Mouse (Mus musculus) brain, embryonic 14.5 days (tissue): ENCODE data around the gene Ddx10.

ENCODE experiments used
- CTCF ChIP-seq: fragments of 200-500 bp; IDR thresholded peaks from 2 replicates; pipeline ENCODE4 v1.5.1; 2012; ENCODE audit warnings: inconsistent platforms, mild to moderate bottlenecking, moderate library complexity, borderline replicate concordance; ENCODE audit not compliant: insufficient read depth, insufficient read length; ENCODE audit errors: extremely low read depth
- POLR2A ChIP-seq: fragments of 200-500 bp; IDR thresholded peaks from 2 replicates; pipeline ENCODE4 v1.6.1; 2012; ENCODE audit warnings: mild to moderate bottlenecking, inconsistent platforms, borderline replicate concordance; ENCODE audit not compliant: poor library complexity, insufficient read depth, insufficient read length, severe bottlenecking; ENCODE audit errors: extremely low read depth

DNA sequence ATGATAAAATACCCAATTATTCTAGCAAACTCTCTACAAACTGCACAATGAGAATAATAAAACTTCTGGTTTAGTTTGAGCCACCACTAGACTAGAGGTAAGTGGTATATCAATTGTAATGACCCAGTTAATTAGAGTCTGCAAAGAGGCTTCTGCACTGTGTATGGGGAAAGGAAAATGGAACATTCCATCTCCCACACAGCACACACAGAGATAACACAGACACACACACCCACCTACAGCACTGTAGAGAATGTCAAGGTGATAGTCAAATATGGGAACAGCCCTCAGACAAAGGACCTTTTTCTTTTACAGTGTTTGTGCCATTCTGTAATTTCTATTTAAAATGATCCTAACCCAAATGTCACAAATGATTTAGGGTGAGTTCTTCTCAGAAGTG is 45.0 kb upstream of the Ddx10 start:
- no peak for TF ChIP-seq CTCF
- no peak for TF ChIP-seq POLR2A
